Mouse (Mus musculus) ES-Bruce4 (cell line): ENCODE measurements around the gene Rps2.

Experiments used
- CTCF ChIP-seq: IDR thresholded peaks from one replicate; pipeline ENCODE4 v1.8.1; 2011; ENCODE audit warnings: low read depth, low read length
- POLR2A ChIP-seq: IDR thresholded peaks from one replicate; pipeline ENCODE4 v1.8.1; 2011; ENCODE audit warnings: low read length; ENCODE audit not compliant: insufficient read depth

DNA sequence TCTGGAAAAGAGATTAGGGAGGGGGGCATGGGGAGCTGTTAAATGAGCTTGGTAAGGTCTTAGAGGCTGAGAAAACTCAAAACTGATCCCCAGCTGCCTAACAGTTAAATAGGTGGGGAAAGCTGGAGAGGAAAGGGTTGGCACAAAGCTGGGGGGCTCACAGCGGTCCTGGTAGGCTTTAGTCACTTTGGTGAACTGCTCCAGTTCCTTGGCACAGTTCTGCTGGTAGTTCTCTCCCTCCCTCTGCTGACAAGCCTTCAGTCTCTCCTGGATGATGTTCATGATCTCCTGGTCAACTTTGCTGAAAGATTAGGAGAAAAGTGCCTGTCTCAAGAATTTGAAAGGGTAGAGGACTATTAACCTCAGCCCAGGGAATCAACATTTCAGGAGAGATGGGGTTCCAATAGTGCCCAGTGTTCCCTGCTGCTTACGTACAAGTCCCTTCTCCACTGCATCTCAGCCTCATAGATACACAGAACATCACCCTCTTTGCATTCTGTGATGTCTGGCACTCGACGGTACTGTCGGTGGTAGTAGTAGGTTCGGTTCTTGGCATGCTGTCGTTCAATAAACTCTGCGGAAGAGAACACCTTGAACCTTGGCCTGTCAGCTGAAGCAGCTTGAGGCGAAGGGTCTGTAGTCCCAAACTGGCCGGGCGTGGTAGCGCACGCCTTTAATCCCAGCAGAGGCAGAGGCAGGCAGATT, 4.5 kb downstream of the Rps2 start:
- no peak for TF ChIP-seq CTCF
- peak; percentile 10 for TF ChIP-seq POLR2A
